Mouse (Mus musculus) kidney, adult 18-20 months (tissue): ENCODE results near the gene Trit1.

ENCODE experiments used
- DNase-seq: peaks from one replicate; pipeline ENCODE4 v3.0.0; 2021

Trit1 gene

GRCm38 (mm10) chr4:123050681-123051211 is 34.3 kb downstream of the Trit1 start:
- DNase-seq: peak; percentile 88

GRCm38 (mm10) chr4:123053179-123053578 is 36.8 kb downstream of the Trit1 start:
- DNase-seq: no peak

- no peak for DNase-seq
Measured at GRCm38 (mm10) chr4:123054172-123054790, 37.9 kb downstream of the Trit1 start.

- no peak for DNase-seq
Measured at GRCm38 (mm10) chr4:123056560-123057109, 40.2 kb downstream of the Trit1 start.

GRCm38 (mm10) chr4:123057957-123058356 is 41.6 kb downstream of the Trit1 start:
- no peak for DNase-seq

GRCm38 (mm10) chr4:123061744-123062143 is 45.3 kb downstream of the Trit1 start:
- DNase-seq: no peak

GRCm38 (mm10) chr4:123068646-123069045 is 52.2 kb downstream of the Trit1 start:
- no peak for DNase-seq

GRCm38 (mm10) chr4:123071266-123071966 is 55.0 kb downstream of the Trit1 start:
- DNase-seq: peak; percentile 44

- DNase-seq: no peak
Measured at GRCm38 (mm10) chr4:123076928-123077327, 60.5 kb downstream of the Trit1 start.

GRCm38 (mm10) chr4:123078231-123078630 is 61.8 kb downstream of the Trit1 start:
- DNase-seq: no peak

- DNase-seq: peak; percentile 38
Measured at GRCm38 (mm10) chr4:123080791-123081190, 64.4 kb downstream of the Trit1 start.

- peak; percentile 73 for DNase-seq
Measured at GRCm38 (mm10) chr4:123082283-123083163, 66.1 kb downstream of the Trit1 start.

GRCm38 (mm10) chr4:123083323-123083902 is 67.0 kb downstream of the Trit1 start:
- no peak for DNase-seq

GRCm38 (mm10) chr4:123085290-123085689 is 68.9 kb downstream of the Trit1 start:
- DNase-seq: no peak

GRCm38 (mm10) chr4:123086381-123086780 is 70.0 kb downstream of the Trit1 start:
- no peak for DNase-seq

- no peak for DNase-seq
Measured at GRCm38 (mm10) chr4:123092621-123093020, 76.2 kb downstream of the Trit1 start.

GRCm38 (mm10) chr4:123093064-123093776 is 76.8 kb downstream of the Trit1 start:
- DNase-seq: no peak

GRCm38 (mm10) chr4:123093869-123094268 is 77.5 kb downstream of the Trit1 start:
- DNase-seq: no peak
